Mouse (Mus musculus) brown adipose tissue, adult 24 weeks (tissue): ENCODE measurements around the gene Adam10. TPM values are rescaled to one million over a fixed set of nuclear protein-coding genes. Genes with fewer than 3 reads are reported as not detected.

ENCODE experiments used
- H3K27ac ChIP-seq: fragments of 200-500 bp; replicated peaks from 2 replicates; pipeline ENCODE4 v1.5.1; 2012; ENCODE audit warnings: low read depth, mild to moderate bottlenecking, low read length
- H3K4me1 ChIP-seq: fragments of 200-500 bp; 2 replicates; pipeline ENCODE4 v1.6.1; 2012; ENCODE audit warnings: low read length, mixed read lengths; ENCODE audit not compliant: control insufficient read depth, insufficient read depth, insufficient read length
- H3K4me3 ChIP-seq: fragments of 200-500 bp; 2 replicates; pipeline ENCODE4 v1.5.1; 2012; ENCODE audit warnings: low read depth, mild to moderate bottlenecking, low read length, moderate library complexity; ENCODE audit not compliant: insufficient read depth
- polyA plus RNA-seq: library from polyadenylated mRNA; stranded (reverse); fragments of >200 nt; gene quantifications from 2 replicates; pipeline ENCODE4 v1.2.4, GENCODE M21; 2012; ENCODE audit not compliant: missing spikeins, insufficient read depth, insufficient read length

The Adam10 gene
- polyA plus RNA-seq, 1 experiment, result 15.4 TPM

- H3K27ac ChIP-seq, result no peak overlapping the region
- peaks cover 3% of the 10 kb centered on the region for H3K4me1 ChIP-seq
- no peak overlapping the region for H3K4me3 ChIP-seq
These were observed 11.8 kb downstream of the Adam10 start for GRCm38 (mm10) chr9:70690579-70690978.

GRCm38 (mm10) chr9:70691772-70692693, 13.2 kb downstream of the Adam10 start:
- H3K27ac ChIP-seq, result no peak overlapping the region
- H3K4me1 ChIP-seq, result no peaks in the 10 kb centered on the region; the same call in 1 of the 2 replicates
- H3K4me3 ChIP-seq, result no peak overlapping the region

- no peak overlapping the region for H3K27ac ChIP-seq
- no peaks in the 10 kb centered on the region; the same call in 1 of the 2 replicates for H3K4me1 ChIP-seq
These were observed 16.9 kb downstream of the Adam10 start for GRCm38 (mm10) chr9:70695723-70696122.

GRCm38 (mm10) chr9:70698090-70698489, 19.3 kb downstream of the Adam10 start:
- H3K4me1 ChIP-seq, result no peaks in the 10 kb centered on the region; the same call in 1 of the 2 replicates
- H3K4me3 ChIP-seq, result no peak overlapping the region
- H3K27ac ChIP-seq, result no peak overlapping the region

More at GRCm38 (mm10) chr9:70695723-70696122, 16.9 kb downstream of the Adam10 start:
- H3K4me3 ChIP-seq, result no peak overlapping the region

- no peak overlapping the region for H3K27ac ChIP-seq
- H3K4me1 ChIP-seq, result no peaks in the 10 kb centered on the region
- no peak overlapping the region for H3K4me3 ChIP-seq
These were observed 24.9 kb downstream of the Adam10 start for GRCm38 (mm10) chr9:70703597-70704203.

GRCm38 (mm10) chr9:70706444-70706843, 27.6 kb downstream of the Adam10 start:
- Histone ChIP-seq H3K27ac (no peak overlapping the region), H3K4me3 (no peak overlapping the region), H3K4me1 (no peaks in the 10 kb centered on the region)

GRCm38 (mm10) chr9:70729544-70729943, 50.7 kb downstream of the Adam10 start:
- Histone ChIP-seq H3K4me3 (no peak overlapping the region), H3K4me1 (peaks cover 4% of the 10 kb centered on the region; the same call in 1 of the 2 replicates), H3K27ac (no peak overlapping the region)

GRCm38 (mm10) chr9:70731079-70731478, 52.3 kb downstream of the Adam10 start:
- H3K27ac ChIP-seq, result no peak overlapping the region
- H3K4me1 ChIP-seq, result peaks cover 4% of the 10 kb centered on the region; the same call in 1 of the 2 replicates
- H3K4me3 ChIP-seq, result no peak overlapping the region

GRCm38 (mm10) chr9:70733208-70733607, 54.4 kb downstream of the Adam10 start:
- Histone ChIP-seq H3K27ac (no peak overlapping the region), H3K4me1 (peaks cover 4% of the 10 kb centered on the region; the same call in 1 of the 2 replicates), H3K4me3 (no peak overlapping the region)

GRCm38 (mm10) chr9:70739998-70740397, 61.2 kb downstream of the Adam10 start:
- Histone ChIP-seq H3K4me3 (no peak overlapping the region), H3K4me1 (no peaks in the 10 kb centered on the region), H3K27ac (no peak overlapping the region)

GRCm38 (mm10) chr9:70751504-70752222, 72.9 kb downstream of the Adam10 start:
- H3K27ac ChIP-seq, result no peak overlapping the region

GRCm38 (mm10) chr9:70760974-70761373, 82.2 kb downstream of the Adam10 start:
- peak overlapping the region; percentile 67 for H3K27ac ChIP-seq
- peaks cover 5% of the 10 kb centered on the region; the same call in 1 of the 2 replicates for H3K4me1 ChIP-seq
- H3K4me3 ChIP-seq, result no peak overlapping the region

More at GRCm38 (mm10) chr9:70751504-70752222, 72.9 kb downstream of the Adam10 start:
- H3K4me1 ChIP-seq, result no peaks in the 10 kb centered on the region
- H3K4me3 ChIP-seq, result no peak overlapping the region

- no peak overlapping the region for H3K4me3 ChIP-seq
- H3K4me1 ChIP-seq, result no peaks in the 10 kb centered on the region
- H3K27ac ChIP-seq, result no peak overlapping the region
These were observed 96.7 kb downstream of the Adam10 start for GRCm38 (mm10) chr9:70775517-70775916.

GRCm38 (mm10) chr9:70782191-70782590, 103.4 kb downstream of the Adam10 start:
- Histone ChIP-seq H3K27ac (no peak overlapping the region), H3K4me3 (no peak overlapping the region), H3K4me1 (no peaks in the 10 kb centered on the region)

- no peaks in the 10 kb centered on the region for H3K4me1 ChIP-seq
- H3K4me3 ChIP-seq, result no peak overlapping the region
- H3K27ac ChIP-seq, result no peak overlapping the region
These were observed 109.9 kb downstream of the Adam10 start for GRCm38 (mm10) chr9:70788705-70789104.
